Mouse (Mus musculus): ENCODE results near the gene Gm2310. TPM values are rescaled to one million over a fixed set of nuclear protein-coding genes. Genes with fewer than 3 reads are reported as not detected.

Gene Gm2310
- polyA plus RNA-seq, 1 experiment from 2014 or later: not detected

- no peaks in the 10 kb centered on the region for H3K27me3 ChIP-seq
- H3K4me3 ChIP-seq: no peak overlapping the region
- no peak overlapping the region for H3K4me2 ChIP-seq
- ATAC-seq (ENCODE audit: borderline replicate concordance, extremely low read depth, low FRiP score, low TSS enrichment): no peak
- H3K27ac ChIP-seq: no peak overlapping the region
- no peaks in the 10 kb centered on the region for H3K4me1 ChIP-seq
- H3K9me3 ChIP-seq: no peaks in the 10 kb centered on the region
- 32% methylated on average over 4 of the region's 4 CpGs for WGBS
- no peaks in the 10 kb centered on the region for H3K36me3 ChIP-seq
- no peak overlapping the region for H3K9ac ChIP-seq
These were observed 50.7 kb downstream of the Gm2310 start for GRCm38 (mm10) chr15:8469006-8469575.

Other genes starting within 250 kb of the Gm2310 start
- 16.2 and 16.9 TPM in 2 replicates for gene Nipbl, start 75.5 kb downstream of the Gm2310 start, polyA plus RNA-seq (2015; fragmentation: Nextera tagmentation; extraction: Ambion mirVana)
- gene Slc1a3, start 190.8 kb upstream of the Gm2310 start, polyA plus RNA-seq (2015; fragmentation: Nextera tagmentation; extraction: Ambion mirVana): 20.9 and 23.8 TPM in 2 replicates